Mouse (Mus musculus) lung, postnatal 0 days (tissue): ENCODE results near the gene Axin1.

Experiments used
- CTCF ChIP-seq: IDR thresholded peaks from 2 replicates; pipeline ENCODE4 v1.5.1; 2016; ENCODE audit warnings: antibody characterized with exemption, mild to moderate bottlenecking
- EP300 ChIP-seq: IDR thresholded peaks from 2 replicates; pipeline ENCODE4 v1.6.1; 2016; ENCODE audit warnings: antibody characterized with exemption, mild to moderate bottlenecking, control low read depth

GRCm38 (mm10) chr17:26142796-26143195, 4.3 kb downstream of the Axin1 start:
- no peak for TF ChIP-seq CTCF
- TF ChIP-seq EP300, result no peak
